Comparison of ENCODE assay signal across 20 mouse cellular contexts in the genomic region with DNA sequence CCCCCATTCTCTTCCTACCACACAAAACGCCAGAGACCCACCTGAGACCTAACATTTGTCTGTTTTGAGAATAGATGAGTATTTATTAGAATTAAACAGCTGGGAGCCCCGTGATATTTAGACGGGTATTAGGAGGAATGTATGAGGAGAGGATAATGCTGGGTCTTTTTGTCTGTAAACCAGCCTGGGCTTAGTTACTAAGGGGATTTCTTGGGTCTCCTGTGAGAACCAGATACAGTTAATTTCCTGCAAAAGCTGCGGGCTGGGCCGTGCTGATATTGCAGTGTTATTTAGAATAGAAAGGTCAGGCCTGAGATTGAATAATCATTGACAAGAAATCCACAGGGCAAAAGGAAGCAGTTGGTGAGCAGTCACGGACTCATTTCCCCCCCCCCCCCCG.
"Had no signal": no experiment of that assay in that cellular context is flagged by ENCODE, and none has a peak within 500 bp of the region (broad histone marks: within the 10 kb centered on the region; RNA-seq: fewer than 3 reads in every experiment).

No protein-coding gene starts in this region.

- H3K36me3 ChIP-seq: intestine, embryonic 15.5 days; kidney, embryonic 15.5 days; limb, embryonic 12.5 days; limb, embryonic 15.5 days; stomach, embryonic 15.5 days had no signal

- H3K9me3 ChIP-seq: intestine, embryonic 15.5 days; kidney, embryonic 15.5 days; limb, embryonic 12.5 days; limb, embryonic 15.5 days; stomach, embryonic 15.5 days had no signal

- H3K27me3 ChIP-seq: intestine, embryonic 15.5 days; kidney, embryonic 15.5 days; limb, embryonic 12.5 days; limb, embryonic 15.5 days; stomach, embryonic 15.5 days had no signal

- H3K27ac ChIP-seq: intestine, embryonic 15.5 days; kidney, embryonic 15.5 days; limb, embryonic 12.5 days; limb, embryonic 15.5 days; liver, embryonic 14.5 days; macrophage; stomach, embryonic 15.5 days had no signal

- DNase-seq: kidney, adult 11 months; kidney, adult 8-10 months; kidney, postnatal 14 days; kidney, postnatal 4 days; left cerebral cortex, postnatal 4 days; liver, postnatal 0 days; lung, embryonic 14.5 days; right cerebral cortex, adult 18-20 months; right cerebral cortex, postnatal 14 days; right cerebral cortex, postnatal 4 days; thymus, postnatal 36 days had no signal

- H3K4me3 ChIP-seq: intestine, embryonic 15.5 days; kidney, embryonic 15.5 days; limb, embryonic 12.5 days; limb, embryonic 15.5 days; stomach, embryonic 15.5 days had no signal

- ATAC-seq: intestine, embryonic 15.5 days; liver, postnatal 0 days; lung, postnatal 0 days had no signal

- H3K4me2 ChIP-seq: intestine, embryonic 15.5 days; kidney, embryonic 15.5 days; limb, embryonic 12.5 days; limb, embryonic 15.5 days; liver, embryonic 11.5 days; lung, embryonic 14.5 days; stomach, embryonic 15.5 days had no signal

- H3K4me1 ChIP-seq: intestine, embryonic 15.5 days; limb, embryonic 15.5 days; stomach, embryonic 15.5 days had no signal

- H3K9ac ChIP-seq: intestine, embryonic 15.5 days; kidney, embryonic 15.5 days; limb, embryonic 12.5 days; limb, embryonic 15.5 days; liver, embryonic 14.5 days; liver, postnatal 0 days; lung, embryonic 14.5 days; stomach, embryonic 15.5 days had no signal
